Mouse (Mus musculus): ENCODE measurements around the gene Arl13b. TPM values are rescaled to one million over a fixed set of nuclear protein-coding genes. Genes with fewer than 3 reads are reported as not detected.
A peak's percentile ranks its signal among the peaks of the same experiment; 100 is the strongest.

Gene Arl13b
- total RNA-seq (2012; rRNA removed) = 7.2 and 10.9 TPM in 2 replicates
- total RNA-seq (2014; rRNA removed) = 14.5 and 14.9 TPM in 2 replicates
- polyA plus RNA-seq (2012; ENCODE audit: insufficient read length, low read depth) = 9.3 and 9.8 TPM in 2 replicates

DNA sequence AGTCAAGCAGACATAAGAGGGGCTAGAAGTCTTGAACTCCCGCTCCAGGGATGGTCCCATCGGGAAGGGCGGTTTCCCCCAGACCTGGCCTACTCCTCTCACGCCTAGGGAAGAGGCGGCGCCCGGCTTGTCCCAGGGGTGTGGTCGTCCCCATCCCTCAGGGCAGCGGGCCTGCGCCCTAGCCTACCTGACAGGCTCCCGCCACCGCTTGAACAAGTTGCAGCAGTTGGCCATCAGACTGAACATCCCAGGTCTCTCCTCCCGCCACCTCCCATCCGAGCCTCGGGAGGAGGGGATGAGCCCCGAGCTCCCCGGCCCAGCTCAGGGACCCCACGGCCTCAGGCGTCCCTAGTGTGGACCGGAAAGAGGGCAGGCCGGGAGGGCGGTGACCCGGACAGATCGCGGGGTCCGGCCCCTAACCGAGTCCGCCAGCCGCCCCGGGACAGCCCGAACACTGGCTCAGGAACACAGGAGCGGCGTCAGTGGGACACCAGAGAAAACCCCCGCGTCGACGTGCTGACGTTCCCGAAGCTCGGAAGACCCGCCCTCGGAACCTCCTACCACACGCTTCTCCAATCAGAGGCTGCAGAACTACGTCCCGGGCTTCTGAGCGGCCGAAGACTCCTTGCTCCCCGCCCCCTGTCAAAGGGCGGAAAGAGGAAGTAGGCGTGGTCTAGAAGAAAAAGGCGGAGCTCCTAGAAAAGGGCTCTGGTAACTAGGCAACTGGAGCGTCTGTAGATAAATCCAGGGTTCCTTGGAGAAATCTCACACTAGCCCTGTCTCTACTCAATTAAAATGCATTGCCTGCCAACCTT lies at the start of gene Arl13b:
Gene Arl13b (minus strand): TSS at position 543 of the 815 bp plus-strand sequence.
- Histone ChIP-seq H3K9me3 (replicated peaks; ENCODE audit: low read length) (no peaks in the 10 kb centered on the region), H3K79me2 (replicated peaks; ENCODE audit: control insufficient read depth, extremely low read depth, insufficient read depth, poor library complexity, severe bottlenecking) (no peaks in the 10 kb centered on the region; the same call in none of the 2 replicates), H3K9ac (ENCODE audit: insufficient read depth, low read depth) (peak within 1 kb of the TSS; percentile 71), H3K27ac (ENCODE audit: insufficient read depth, low read depth) (peak within 1 kb of the TSS; percentile 18; the same call in 1 of the 2 replicates), H3K4me3 (replicated peaks in 1 of 3; ENCODE audit: low read depth in 2 of 3, low read length in 2 of 3, poor library complexity in 1 of 3) (peak within 1 kb of the TSS; percentile 77 to 89 (median 85)), H3K27me3 (replicated peaks) (peaks cover 2% of the 10 kb centered on the region), H3K36me3 (replicated peaks in 1 of 2; ENCODE audit: control insufficient read depth in 1 of 2, insufficient read depth in 1 of 2, low read length in 1 of 2) (no peaks in the 10 kb centered on the region), H3K4me2 (ENCODE audit: insufficient read depth, low read depth, poor library complexity, severe bottlenecking) (peak within 1 kb of the TSS; percentile 94), H3K4me1 (ENCODE audit: control insufficient read depth in 1 of 2, insufficient read depth in 2 of 2) (peaks cover 0 to 23% of the 10 kb centered on the region in 2 experiments; a peak in 2 of 4 replicates)
- in situ Hi-C loops (cut with MboI; ENCODE audit: low pct_ligation_motif_present, low pct_unique_long_range_greater_than_20kb, low sequenced_read_pairs) (loop anchor here (25.0 kb wide), 1 partner anchor 334 kb away; no protein-coding TSS in a partner anchor), dilution Hi-C loops (cut with MboI; ENCODE audit: extremely low pct_ligation_motif_present, extremely low pct_unique_long_range_greater_than_20kb, low sequenced_read_pairs) (no loop called here)
- peak; percentile 100 for DNase-seq (ENCODE audit: extremely low read depth)
- TF ChIP-seq NRF1 (IDR thresholded peaks at IDR 0.05; ENCODE audit: low read depth, low read length) (0 out of 2 replicates have a peak, but pooled peaks have one; percentile 44), MXI1 (IDR thresholded peaks at IDR 0.05; ENCODE audit: low read depth, low read length) (peak; percentile 71), NELFE (IDR thresholded peaks at IDR 0.05; ENCODE audit: low read depth, low read length) (peak; percentile 63), SMC3 (IDR thresholded peaks at IDR 0.05; ENCODE audit: low read depth, low read length) (no peak), CHD1 (IDR thresholded peaks at IDR 0.05; ENCODE audit: low read depth, low read length) (no peak), JUND (conservative IDR thresholded peaks at IDR 0.05; ENCODE audit: low read depth, low read length) (no peak), IRF4 (IDR thresholded peaks at IDR 0.05; ENCODE audit: low read depth, low read length) (peak; percentile 60; the same call in 1 of the 2 replicates), CTCF (conservative IDR thresholded peaks at IDR 0.05 in 1 of 2, IDR thresholded peaks at IDR 0.05 in 1 of 2; ENCODE audit: low read depth in 2 of 2, low read length in 2 of 2) (no peak), TCF12 (IDR thresholded peaks at IDR 0.05; ENCODE audit: low read depth, low read length) (peak; percentile 68; the same call in 1 of the 2 replicates), CHD2 (IDR thresholded peaks at IDR 0.05; ENCODE audit: low read length) (peak; percentile 60; the same call in 1 of the 2 replicates), HCFC1 (IDR thresholded peaks at IDR 0.05; ENCODE audit: low read depth, low read length) (peak; percentile 79), POLR2A (IDR thresholded peaks at IDR 0.05; ENCODE audit: low read depth, low read length) (peak; percentile 74), ELF1 (IDR thresholded peaks at IDR 0.05; ENCODE audit: low read depth, low read length) (peak; percentile 97), MAZ (IDR thresholded peaks at IDR 0.05; ENCODE audit: low read depth, low read length) (no peak), MEF2A (IDR thresholded peaks at IDR 0.05; ENCODE audit: borderline replicate concordance, low read depth, low read length) (0 out of 2 replicates have a peak, but pooled peaks have one; percentile 35), KAT2A (IDR thresholded peaks at IDR 0.05; ENCODE audit: insufficient replicate concordance, low read length) (0 out of 2 replicates have a peak, but pooled peaks have one; percentile 57), PAX5 (IDR thresholded peaks at IDR 0.05; ENCODE audit: low read length) (no peak), SIN3A (IDR thresholded peaks at IDR 0.05; ENCODE audit: low read length) (peak; percentile 88)

DNA sequence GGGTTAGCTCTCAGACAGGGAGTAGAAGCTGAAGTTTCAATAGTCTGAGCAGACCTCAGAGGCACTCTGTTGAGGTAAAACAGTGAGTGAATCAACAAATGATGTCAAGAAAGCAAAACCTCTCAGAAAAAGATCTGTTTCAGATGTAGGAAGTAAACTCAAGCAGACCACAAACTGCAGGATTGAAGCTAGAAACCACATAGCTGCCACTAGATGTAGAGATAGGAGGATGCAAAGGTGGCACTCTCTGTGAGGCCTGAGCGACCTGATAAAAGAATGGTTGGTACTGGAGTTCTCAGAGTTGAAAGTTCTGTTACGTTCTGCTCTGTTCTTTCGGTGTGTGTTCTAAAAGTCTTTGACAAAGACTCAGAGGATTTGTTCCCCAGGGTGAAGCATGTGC lies 49.0 kb upstream of the Arl13b start:
- H3K4me2 ChIP-seq (ENCODE audit: insufficient read depth, low read depth, poor library complexity, severe bottlenecking) = no peak overlapping the region
- dilution Hi-C loops (cut with MboI; ENCODE audit: extremely low pct_ligation_motif_present, extremely low pct_unique_long_range_greater_than_20kb, low sequenced_read_pairs) (no loop called here), in situ Hi-C loops (cut with MboI; ENCODE audit: low pct_ligation_motif_present, low pct_unique_long_range_greater_than_20kb, low sequenced_read_pairs) (no loop called here)
- H3K4me3 ChIP-seq (replicated peaks in 1 of 3; ENCODE audit: low read depth in 2 of 3, low read length in 2 of 3, poor library complexity in 1 of 3) = no peak overlapping the region
- DNase-seq (ENCODE audit: extremely low read depth) = no peak
- H3K9me3 ChIP-seq (replicated peaks; ENCODE audit: low read length) = no peaks in the 10 kb centered on the region
- TF ChIP-seq MAZ (IDR thresholded peaks at IDR 0.05; ENCODE audit: low read depth, low read length) (no peak), KAT2A (IDR thresholded peaks at IDR 0.05; ENCODE audit: insufficient replicate concordance, low read length) (no peak), EP300 (IDR thresholded peaks at IDR 0.05; ENCODE audit: low read length) (no peak), ZC3H11A (IDR thresholded peaks at IDR 0.05; ENCODE audit: low read depth, low read length) (no peak), POLR2A (IDR thresholded peaks at IDR 0.05; ENCODE audit: low read depth, low read length) (no peak), MEF2A (IDR thresholded peaks at IDR 0.05; ENCODE audit: borderline replicate concordance, low read depth, low read length) (no peak), GABPA (IDR thresholded peaks at IDR 0.05; ENCODE audit: insufficient replicate concordance, low read depth, low read length) (no peak), MXI1 (IDR thresholded peaks at IDR 0.05; ENCODE audit: low read depth, low read length) (no peak), HCFC1 (IDR thresholded peaks at IDR 0.05; ENCODE audit: low read depth, low read length) (no peak), JUN (IDR thresholded peaks at IDR 0.05; ENCODE audit: insufficient read depth, low read depth, low read length) (no peak)
- no peaks in the 10 kb centered on the region for H3K27me3 ChIP-seq (replicated peaks)
- H3K36me3 ChIP-seq (replicated peaks in 1 of 2; ENCODE audit: control insufficient read depth in 1 of 2, insufficient read depth in 1 of 2, low read length in 1 of 2) = no peaks in the 10 kb centered on the region
- no peak overlapping the region for H3K27ac ChIP-seq (ENCODE audit: insufficient read depth, low read depth)
- no peak overlapping the region for H3K9ac ChIP-seq (ENCODE audit: insufficient read depth, low read depth)
- H3K79me2 ChIP-seq (replicated peaks; ENCODE audit: control insufficient read depth, extremely low read depth, insufficient read depth, poor library complexity, severe bottlenecking) = no peaks in the 10 kb centered on the region
- H3K4me1 ChIP-seq (ENCODE audit: control insufficient read depth in 1 of 2, insufficient read depth in 2 of 2) = no peaks in the 10 kb centered on the region

Data from CH12.LX (cell line).